Comparison of ENCODE assay signal across 26 mouse cellular contexts in genomic region chr12:106504285-106504684, GRCm38 (mm10).
"Had no signal": no experiment of that assay in that cellular context is flagged by ENCODE, and none has a peak within 500 bp of the region (broad histone marks: within the 10 kb centered on the region; RNA-seq: fewer than 3 reads in every experiment).

No protein-coding gene starts in this region.

- ATAC-seq: hindbrain, embryonic 16.5 days; inflammation-experienced regulatory T-cells, adult 6 months; intestine, embryonic 15.5 days; intestine, postnatal 0 days; liver, embryonic 12.5 days had no signal

- H3K9ac ChIP-seq: heart, embryonic 13.5 days; heart, embryonic 15.5 days; hindbrain, embryonic 12.5 days; hindbrain, embryonic 14.5 days; intestine, embryonic 15.5 days; limb, embryonic 13.5 days; limb, embryonic 15.5 days; liver, embryonic 12.5 days; liver, embryonic 14.5 days had no signal

- H3K9me3 ChIP-seq: heart, embryonic 13.5 days; heart, embryonic 15.5 days; hindbrain, embryonic 10.5 days; hindbrain, embryonic 12.5 days; intestine, embryonic 15.5 days; limb, embryonic 13.5 days; limb, embryonic 15.5 days; liver, embryonic 12.5 days had no signal

- H3K27me3 ChIP-seq: hindbrain, embryonic 12.5 days; intestine, embryonic 15.5 days; limb, embryonic 15.5 days; liver, embryonic 12.5 days had no signal

- DNase-seq: gastrocnemius, adult 2 months; gastrocnemius, postnatal 10 days; gastrocnemius, postnatal 25 days; heart, adult 18-20 months; heart, postnatal 14 days; heart, postnatal 36 days; kidney, adult 18-20 months; kidney, adult 8-10 months; kidney, postnatal 10 days; kidney, postnatal 4 days had no signal

- H3K4me1 ChIP-seq: heart, embryonic 13.5 days; heart, embryonic 15.5 days; hindbrain, embryonic 12.5 days; intestine, embryonic 15.5 days; limb, embryonic 13.5 days; limb, embryonic 15.5 days; liver, embryonic 12.5 days had no signal

- H3K27ac ChIP-seq: gastrocnemius, adult 2 months; heart, embryonic 13.5 days; heart, embryonic 15.5 days; hindbrain, embryonic 10.5 days; hindbrain, embryonic 12.5 days; hindbrain, embryonic 14.5 days; intestine, embryonic 15.5 days; layer of hippocampus, adult 2 months; left cerebral cortex, adult 2 months; limb, embryonic 13.5 days; limb, embryonic 15.5 days; liver, embryonic 12.5 days; liver, embryonic 14.5 days had no signal

- H3K4me2 ChIP-seq: heart, embryonic 11.5 days; heart, embryonic 13.5 days; heart, embryonic 15.5 days; hindbrain, embryonic 12.5 days; hindbrain, embryonic 14.5 days; intestine, embryonic 15.5 days; limb, embryonic 13.5 days; limb, embryonic 15.5 days; liver, embryonic 12.5 days had no signal

- H3K4me3 ChIP-seq: gastrocnemius, adult 2 months; heart, embryonic 13.5 days; heart, embryonic 15.5 days; hindbrain, embryonic 10.5 days; hindbrain, embryonic 12.5 days; intestine, embryonic 15.5 days; layer of hippocampus, adult 2 months; left cerebral cortex, adult 2 months; limb, embryonic 13.5 days; limb, embryonic 15.5 days; liver, embryonic 12.5 days had no signal

- H3K36me3 ChIP-seq: heart, embryonic 13.5 days; heart, embryonic 15.5 days; hindbrain, embryonic 10.5 days; hindbrain, embryonic 12.5 days; intestine, embryonic 15.5 days; limb, embryonic 13.5 days; limb, embryonic 15.5 days; liver, embryonic 12.5 days had no signal
